Mouse (Mus musculus): ENCODE measurements at regions not wholly inside any gene's neighbourhood (a gene's known extent, or its start where the extent isn't known, plus 50 kb on each side); places are given as distances from the start of the nearest gene placed in this dataset.
A peak's percentile ranks its signal among the peaks of the same experiment; 100 is the strongest.

GRCm38 (mm10) chr13:79941549-79942295, 941.5 kb upstream of the Arrdc3 start:
- DNase-seq: peak; percentile 5
